ENCODE assay signal across 25 mouse cellular contexts in the genomic region with DNA sequence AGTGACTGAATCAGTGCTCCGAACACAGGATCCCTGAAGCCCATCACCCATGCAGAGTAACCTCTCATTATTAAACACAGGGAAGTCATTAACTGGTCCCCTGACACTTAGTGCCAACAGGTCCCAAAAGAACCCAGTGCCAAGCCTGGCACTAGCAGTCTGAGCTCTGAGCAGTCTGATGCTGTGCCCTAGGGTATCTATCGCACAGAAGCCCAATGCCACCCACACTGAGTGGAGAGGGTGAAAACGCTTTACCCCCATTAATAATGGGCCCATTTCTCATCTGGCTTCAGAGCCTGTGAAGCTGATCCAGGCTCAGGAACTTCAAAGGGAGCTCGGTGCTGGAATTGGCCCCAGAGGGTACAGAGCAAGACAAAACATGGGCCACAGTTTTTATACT.
DNase-seq lines count a peak whose midpoint lies in the region; ATAC-seq and TF ChIP-seq lines count a peak whose summit lies in the region.
"Had no signal": no experiment of that assay in that cellular context is flagged by ENCODE, and none has a peak within 500 bp of the region (broad histone marks: within the 10 kb centered on the region; RNA-seq: fewer than 3 reads in every experiment).

No protein-coding gene starts in this region.

- no peaks in the 10 kb centered on the region for H3K27me3 ChIP-seq in forebrain, embryonic 13.5 days
- H3K27me3 ChIP-seq in forebrain, embryonic 12.5 days = peaks cover 4% of the 10 kb centered on the region
- H3K27me3 ChIP-seq in midbrain, embryonic 16.5 days (ENCODE audit: control insufficient read depth, insufficient read depth, low read depth, low read length) = no peaks in the 10 kb centered on the region
- H3K27me3 ChIP-seq in midbrain, postnatal 0 days (ENCODE audit: insufficient read depth, low read length) = peaks cover 5% of the 10 kb centered on the region; the same call in 1 of the 2 replicates
- H3K27me3 ChIP-seq: embryonic facial prominence, embryonic 12.5 days; embryonic facial prominence, embryonic 15.5 days; heart, embryonic 13.5 days; hindbrain, embryonic 13.5 days; intestine, embryonic 15.5 days had no signal

- 76% methylated on average over 4 of the region's 4 CpGs for WGBS in forebrain, embryonic 13.5 days
- 81% methylated on average over 4 of the region's 4 CpGs for WGBS in forebrain, embryonic 12.5 days
- WGBS in midbrain, embryonic 16.5 days = 86% methylated on average over 4 of the region's 4 CpGs
- 76% methylated on average over 4 of the region's 4 CpGs for WGBS in midbrain, postnatal 0 days

- no peaks in the 10 kb centered on the region for H3K9me3 ChIP-seq in forebrain, embryonic 13.5 days (replicated peaks)
- H3K9me3 ChIP-seq in forebrain, embryonic 12.5 days = no peaks in the 10 kb centered on the region
- no peaks in the 10 kb centered on the region for H3K9me3 ChIP-seq in midbrain, embryonic 16.5 days (replicated peaks; ENCODE audit: control insufficient read depth, low read length, poor library complexity, severe bottlenecking)
- H3K9me3 ChIP-seq in midbrain, postnatal 0 days (ENCODE audit: low read length) = no peaks in the 10 kb centered on the region
- H3K9me3 ChIP-seq: embryonic facial prominence, embryonic 12.5 days; embryonic facial prominence, embryonic 15.5 days; heart, embryonic 10.5 days; heart, embryonic 13.5 days; hindbrain, embryonic 13.5 days; intestine, embryonic 15.5 days had no signal

- no peak overlapping the region for H3K9ac ChIP-seq in forebrain, embryonic 13.5 days
- H3K9ac ChIP-seq in forebrain, embryonic 12.5 days = no peak overlapping the region
- no peak overlapping the region for H3K9ac ChIP-seq in midbrain, embryonic 16.5 days (ENCODE audit: low read depth, low read length)
- no peak overlapping the region for H3K9ac ChIP-seq in midbrain, postnatal 0 days (replicated peaks; ENCODE audit: low read length, poor library complexity, severe bottlenecking)
- H3K9ac ChIP-seq: embryonic facial prominence, embryonic 12.5 days; embryonic facial prominence, embryonic 15.5 days; heart, embryonic 13.5 days; hindbrain, embryonic 13.5 days; intestine, embryonic 15.5 days had no signal

- TF ChIP-seq CTCF in midbrain, postnatal 0 days (IDR thresholded peaks at IDR 0.05) = no peak

- intact Hi-C loops in heart, postnatal 14 days (cut with DNase I) = no loop called here

- H3K27ac ChIP-seq in forebrain, embryonic 13.5 days = no peak overlapping the region
- no peak overlapping the region for H3K27ac ChIP-seq in forebrain, embryonic 12.5 days
- no peak overlapping the region for H3K27ac ChIP-seq in midbrain, embryonic 16.5 days (ENCODE audit: low read length)
- no peak overlapping the region for H3K27ac ChIP-seq in midbrain, postnatal 0 days (ENCODE audit: low read depth, low read length)
- H3K27ac ChIP-seq: embryonic facial prominence, embryonic 12.5 days; embryonic facial prominence, embryonic 15.5 days; gastrocnemius, adult 2 months; heart, adult 2 months; heart, embryonic 10.5 days; heart, embryonic 13.5 days; hindbrain, embryonic 13.5 days; intestine, embryonic 15.5 days had no signal

- no peak overlapping the region for H3K4me2 ChIP-seq in forebrain, embryonic 13.5 days
- no peak overlapping the region for H3K4me2 ChIP-seq in forebrain, embryonic 12.5 days
- no peak overlapping the region for H3K4me2 ChIP-seq in midbrain, embryonic 16.5 days (ENCODE audit: low read length)
- H3K4me2 ChIP-seq in midbrain, postnatal 0 days (ENCODE audit: low read depth, low read length, poor library complexity, severe bottlenecking) = no peak overlapping the region
- H3K4me2 ChIP-seq: embryonic facial prominence, embryonic 12.5 days; embryonic facial prominence, embryonic 15.5 days; heart, embryonic 13.5 days; hindbrain, embryonic 13.5 days; intestine, embryonic 15.5 days had no signal

- H3K4me1 ChIP-seq in forebrain, embryonic 13.5 days = no peaks in the 10 kb centered on the region
- H3K4me1 ChIP-seq in forebrain, embryonic 12.5 days = no peaks in the 10 kb centered on the region
- no peaks in the 10 kb centered on the region for H3K4me1 ChIP-seq in midbrain, embryonic 16.5 days (ENCODE audit: control insufficient read depth, insufficient read depth, low read length)
- H3K4me1 ChIP-seq in midbrain, postnatal 0 days (ENCODE audit: insufficient read depth, low read length) = no peaks in the 10 kb centered on the region
- H3K4me1 ChIP-seq: embryonic facial prominence, embryonic 12.5 days; embryonic facial prominence, embryonic 15.5 days; intestine, embryonic 15.5 days had no signal

- peak; percentile 64 for DNase-seq in heart, adult 11 months
- DNase-seq in heart, postnatal 14 days = no peak
- no peak for DNase-seq in midbrain, postnatal 0 days (ENCODE audit: low spot score)
- DNase-seq in gastrocnemius, adult 18-20 months (ENCODE audit: low spot score) = no peak
- no peak for DNase-seq in gastrocnemius, postnatal 4 days (ENCODE audit: low spot score in 2 of 2)
- DNase-seq: adrenal gland, adult 8-10 months; adrenal gland, postnatal 25 days; cerebellum, adult 18-20 months; cerebellum, adult 9-10 months; cerebellum, postnatal 14 days; gastrocnemius, adult 2 months; gastrocnemius, postnatal 14 days; heart, adult 2 months; kidney, adult 11 months; kidney, adult 8-10 months had no signal

- H3K36me3 ChIP-seq in forebrain, embryonic 13.5 days (ENCODE audit: poor library complexity, severe bottlenecking) = no peaks in the 10 kb centered on the region
- H3K36me3 ChIP-seq in forebrain, embryonic 12.5 days (replicated peaks) = no peaks in the 10 kb centered on the region
- no peaks in the 10 kb centered on the region for H3K36me3 ChIP-seq in midbrain, embryonic 16.5 days (ENCODE audit: control insufficient read depth, insufficient read depth, low read length)
- no peaks in the 10 kb centered on the region for H3K36me3 ChIP-seq in midbrain, postnatal 0 days (ENCODE audit: insufficient read depth, low read length)
- H3K36me3 ChIP-seq: embryonic facial prominence, embryonic 12.5 days; embryonic facial prominence, embryonic 15.5 days; heart, embryonic 10.5 days; heart, embryonic 13.5 days; hindbrain, embryonic 13.5 days; intestine, embryonic 15.5 days had no signal

- 0 out of 2 replicates have a peak, but pooled peaks have one; percentile 27 for ATAC-seq in forebrain, embryonic 13.5 days
- no peak for ATAC-seq in forebrain, embryonic 12.5 days (ENCODE audit: low FRiP score)
- 0 out of 2 replicates have a peak, but pooled peaks have one; percentile 8 for ATAC-seq in midbrain, embryonic 16.5 days
- ATAC-seq in midbrain, postnatal 0 days (ENCODE audit: low FRiP score) = no peak
- ATAC-seq: activated CD4-positive, CD25-positive, alpha-beta regulatory T cell, adult 4 months; intestine, embryonic 15.5 days had no signal

- no peak overlapping the region for H3K4me3 ChIP-seq in forebrain, embryonic 13.5 days
- H3K4me3 ChIP-seq in forebrain, embryonic 12.5 days (replicated peaks) = no peak overlapping the region
- no peak overlapping the region for H3K4me3 ChIP-seq in midbrain, embryonic 16.5 days (ENCODE audit: low read depth, low read length)
- H3K4me3 ChIP-seq in midbrain, postnatal 0 days (ENCODE audit: low read depth, low read length) = no peak overlapping the region
- H3K4me3 ChIP-seq: embryonic facial prominence, embryonic 12.5 days; embryonic facial prominence, embryonic 15.5 days; gastrocnemius, adult 2 months; heart, adult 2 months; heart, embryonic 10.5 days; heart, embryonic 13.5 days; hindbrain, embryonic 13.5 days; intestine, embryonic 15.5 days had no signal

Comparison
In these comparisons a context has a peak if more than half of its experiments do, and no peak if none do; other contexts are left out.
1. ATAC-seq: peak in forebrain, embryonic 13.5 days (single experiment) and midbrain, embryonic 16.5 days (single experiment); none in forebrain, embryonic 12.5 days (single experiment) and midbrain, postnatal 0 days (single experiment).